Mouse (Mus musculus) adrenal gland, adult 8-10 months (tissue): ENCODE results near the gene Eif2b2. TPM values are rescaled to one million over a fixed set of nuclear protein-coding genes. Genes with fewer than 3 reads are reported as not detected.
A peak's percentile ranks its signal among the peaks of the same experiment; 100 is the strongest.

Experiments
- DNase-seq: peaks from one replicate; pipeline ENCODE4 v3.0.0; 2022
- total RNA-seq, 4 experiments: library from RNA; stranded (reverse); gene quantifications; 2 replicates each; pipeline ENCODE4 v1.2.4; 2022

The Eif2b2 gene
- 100 to 1,000 TPM in 3 of 4 experiments, 10 to 100 TPM in 1; 91.5 to 111 (median 106) TPM for total RNA-seq

GRCm38 (mm10) chr12:85219236-85219904, at the start of gene Eif2b2:
Gene Eif2b2, plus strand, starts transcription at chr12:85219481.
- peak; percentile 98 for DNase-seq

- no peak for DNase-seq
These were observed 49.4 kb upstream of the Eif2b2 start for GRCm38 (mm10) chr12:85169877-85170276.

GRCm38 (mm10) chr12:85170284-85170947, 48.9 kb upstream of the Eif2b2 start:
- no peak for DNase-seq

- no peak for DNase-seq
These were observed 48.4 kb upstream of the Eif2b2 start for GRCm38 (mm10) chr12:85170948-85171307.

GRCm38 (mm10) chr12:85174016-85174415, 45.3 kb upstream of the Eif2b2 start:
- DNase-seq = no peak

- no peak for DNase-seq
These were observed 44.1 kb upstream of the Eif2b2 start for GRCm38 (mm10) chr12:85175087-85175675.

- no peak for DNase-seq
These were observed 43.1 kb upstream of the Eif2b2 start for GRCm38 (mm10) chr12:85175926-85176845.

- no peak for DNase-seq
These were observed 42.3 kb upstream of the Eif2b2 start for GRCm38 (mm10) chr12:85176846-85177523.

- no peak for DNase-seq
These were observed 41.5 kb upstream of the Eif2b2 start, which contains the start of gene Pgf for GRCm38 (mm10) chr12:85177740-85178239. Gene Pgf, minus strand, starts transcription at chr12:85177790.

GRCm38 (mm10) chr12:85178294-85178693, 41.0 kb upstream of the Eif2b2 start:
- DNase-seq = no peak

- no peak for DNase-seq
These were observed 37.6 kb upstream of the Eif2b2 start for GRCm38 (mm10) chr12:85181475-85182344.

GRCm38 (mm10) chr12:85182345-85182643, 37.0 kb upstream of the Eif2b2 start:
- DNase-seq = no peak

GRCm38 (mm10) chr12:85182898-85183297, 36.4 kb upstream of the Eif2b2 start:
- DNase-seq = no peak

GRCm38 (mm10) chr12:85184118-85184517, 35.2 kb upstream of the Eif2b2 start:
- DNase-seq = no peak

- DNase-seq = no peak
These were observed 33.5 kb upstream of the Eif2b2 start for GRCm38 (mm10) chr12:85185810-85186209.

- DNase-seq = no peak
These were observed 32.9 kb upstream of the Eif2b2 start for GRCm38 (mm10) chr12:85186361-85186760.

GRCm38 (mm10) chr12:85190290-85190689, 29.0 kb upstream of the Eif2b2 start:
- DNase-seq = no peak

- DNase-seq = no peak
These were observed 26.7 kb upstream of the Eif2b2 start for GRCm38 (mm10) chr12:85192461-85193108.

GRCm38 (mm10) chr12:85193146-85193545, 26.1 kb upstream of the Eif2b2 start:
- DNase-seq = no peak

GRCm38 (mm10) chr12:85193923-85194622, 25.2 kb upstream of the Eif2b2 start:
- DNase-seq = no peak
